Mouse (Mus musculus) CH12.LX (cell line): ENCODE data around the gene Sfxn1. TPM values are rescaled to one million over a fixed set of nuclear protein-coding genes. Genes with fewer than 3 reads are reported as not detected.

Experiments
- DNase-seq: peaks from one replicate; pipeline ENCODE4 v3.0.0-alpha.2; 2013; ENCODE audit errors: extremely low read depth
- H3K27ac ChIP-seq: 2 replicates; pipeline ENCODE4 v1.5.1; 2012; ENCODE audit warnings: low read depth, mild to moderate bottlenecking, control low read depth, moderate library complexity; ENCODE audit not compliant: insufficient read depth
- H3K27me3 ChIP-seq: replicated peaks from 2 replicates; pipeline ENCODE3; 2012; ENCODE audit warnings: inconsistent platforms
- H3K36me3 ChIP-seq, 2 experiments: replicated peaks in 1 of 2; 2 replicates each; pipeline versions ENCODE3 to v1.6.1; 2012; ENCODE audit warnings: inconsistent platforms in 1 of 2, low read length in 1 of 2, mild to moderate bottlenecking in 1 of 2, mixed read lengths in 1 of 2, moderate library complexity in 1 of 2; ENCODE audit not compliant: control insufficient read depth in 1 of 2, insufficient read depth in 1 of 2
- H3K4me1 ChIP-seq, 2 experiments: 2 replicates each; pipeline ENCODE4 v1.6.1; 2012; ENCODE audit warnings: inconsistent platforms in 1 of 2, moderate library complexity in 1 of 2; ENCODE audit not compliant: insufficient read depth in 2 of 2, control insufficient read depth in 1 of 2
- H3K4me2 ChIP-seq: 2 replicates; pipeline ENCODE4 v1.6.1; 2012; ENCODE audit warnings: low read depth, mild to moderate bottlenecking, control low read depth; ENCODE audit not compliant: poor library complexity, insufficient read depth, severe bottlenecking
- H3K4me3 ChIP-seq, 3 experiments: fragments of 150-350 bp in 1 of 3; sonication (generic) in 1 of 3; replicated peaks in 1 of 3; 2 replicates each; pipeline versions ENCODE3 to v1.5.1; 2011 to 2012; ENCODE audit warnings: low read depth in 2 of 3, low read length in 2 of 3, mild to moderate bottlenecking in 2 of 3, moderate library complexity in 2 of 3, control low read depth in 1 of 3, improper control_type of control experiment in 1 of 3, inconsistent platforms in 1 of 3, mixed read lengths in 1 of 3; ENCODE audit not compliant: poor library complexity in 1 of 3
- H3K79me2 ChIP-seq: replicated peaks from 2 replicates; pipeline ENCODE4 v1.6.1; 2012; ENCODE audit warnings: mild to moderate bottlenecking, moderate library complexity; ENCODE audit not compliant: control insufficient read depth, poor library complexity, insufficient read depth, severe bottlenecking; ENCODE audit errors: extremely low read depth
- H3K9ac ChIP-seq: 2 replicates; pipeline ENCODE4 v1.6.1; 2012; ENCODE audit warnings: low read depth, mild to moderate bottlenecking, control low read depth, moderate library complexity; ENCODE audit not compliant: insufficient read depth
- H3K9me3 ChIP-seq: replicated peaks from 2 replicates; pipeline ENCODE3; 2012; ENCODE audit warnings: low read length, inconsistent platforms, mixed read lengths
- ELF1 ChIP-seq: IDR thresholded peaks from 2 replicates; pipeline ENCODE4 v1.6.1; 2014; ENCODE audit warnings: low read depth, mild to moderate bottlenecking, inconsistent platforms, low read length, improper control_type of control experiment
- EP300 ChIP-seq: IDR thresholded peaks from 2 replicates; pipeline ENCODE4 v1.6.1; 2011; ENCODE audit warnings: low read length, improper control_type of control experiment
- GABPA ChIP-seq: IDR thresholded peaks from 2 replicates; pipeline ENCODE4 v1.6.1; 2012; ENCODE audit warnings: low read depth, low read length, improper control_type of control experiment, inconsistent platforms; ENCODE audit not compliant: insufficient replicate concordance
- JUND ChIP-seq: conservative IDR thresholded peaks from 2 replicates; pipeline ENCODE4 v1.6.1; 2011; ENCODE audit warnings: low read depth, low read length, improper control_type of control experiment
- NELFE ChIP-seq: IDR thresholded peaks from 2 replicates; pipeline ENCODE4 v1.6.1; 2011; ENCODE audit warnings: low read depth, low read length, improper control_type of control experiment
- NRF1 ChIP-seq: IDR thresholded peaks from 2 replicates; pipeline ENCODE4 v1.6.1; 2014; ENCODE audit warnings: low read depth, mild to moderate bottlenecking, inconsistent platforms, low read length, improper control_type of control experiment, moderate library complexity
- RAD21 ChIP-seq: IDR thresholded peaks from 2 replicates; pipeline ENCODE4 v1.6.1; 2011; ENCODE audit warnings: low read depth, mild to moderate bottlenecking, low read length, improper control_type of control experiment, moderate library complexity
- RCOR1 ChIP-seq: conservative IDR thresholded peaks from 2 replicates; pipeline ENCODE4 v1.6.1; 2012; ENCODE audit warnings: low read depth, mild to moderate bottlenecking, inconsistent platforms, low read length, improper control_type of control experiment
- dilution Hi-C: fragments of 300-500 bp; cut with MboI; formaldehyde crosslinking; loops from 2 replicates; pipeline ENCODE4 v1.14.3; 2020; ENCODE audit warnings: low sequenced_read_pairs; ENCODE audit not compliant: extremely low pct_unique_long_range_greater_than_20kb, extremely low pct_ligation_motif_present
- in situ Hi-C: fragments of 300-500 bp; cut with MboI; formaldehyde crosslinking; loops from 3 replicates; pipeline ENCODE4 v1.14.3; 2019; ENCODE audit warnings: low sequenced_read_pairs, low pct_ligation_motif_present, low pct_unique_long_range_greater_than_20kb, mixed read lengths
- polyA plus RNA-seq: library from polyadenylated mRNA; unstranded; fragments of >175 nt; gene quantifications from 2 replicates; pipeline ENCODE4 v1.2.1, GENCODE M21; 2012; ENCODE audit warnings: low read depth; ENCODE audit not compliant: insufficient read length
- total RNA-seq, 2 experiments: library from RNA; depleted of rRNA; stranded (reverse); fragments of 300-350 nt in 1 of 2; fragments of >200 nt in 1 of 2; gene quantifications; 2 replicates each; pipeline ENCODE4 v1.2.3; 2012 to 2014

Sfxn1 gene
- total and polyA plus RNA-seq, 3 experiments: 71.7 to 147 (median 98.0) TPM

DNA sequence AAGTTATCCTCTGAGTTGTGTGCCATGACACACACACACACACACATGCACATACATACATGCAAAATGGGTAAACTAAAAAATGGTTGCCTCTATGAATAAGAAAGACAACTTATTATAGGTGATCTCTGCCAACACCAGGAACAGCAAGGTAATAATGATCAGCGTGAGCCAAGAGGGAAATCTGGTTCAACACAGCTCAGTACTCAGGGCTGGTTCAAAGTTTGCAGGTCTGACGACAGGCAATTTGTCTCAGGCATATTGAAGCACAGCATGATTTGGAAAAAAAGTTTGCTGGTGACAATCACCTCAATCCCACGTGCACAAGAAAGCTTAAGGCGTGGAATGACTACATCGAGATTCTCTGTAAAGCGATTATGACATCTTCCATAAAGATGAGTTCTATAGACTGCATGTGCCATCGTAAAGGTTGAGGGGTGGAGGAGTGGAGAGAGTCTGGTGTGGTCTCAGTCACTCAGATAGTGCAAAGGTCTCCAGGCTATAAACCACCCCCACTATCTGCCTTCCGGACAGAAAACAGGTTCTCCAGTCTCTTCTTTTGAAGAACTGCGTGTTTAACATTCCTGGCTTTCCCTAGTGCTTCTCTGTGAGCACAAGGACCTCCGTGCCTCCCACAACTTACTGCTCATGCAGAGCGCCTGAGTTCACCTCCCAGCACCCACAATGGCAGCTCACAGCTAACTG lies 6.0 kb downstream of the Sfxn1 start:
- no peak for TF ChIP-seq RCOR1
- no peak for TF ChIP-seq GABPA
- dilution Hi-C loops (no loop called here), in situ Hi-C loops (no loop called here)
- Histone ChIP-seq H3K27ac (no peak overlapping the region), H3K79me2 (peaks cover 95% of the 10 kb centered on the region), H3K4me1 (peaks cover 17 to 66% of the 10 kb centered on the region in 2 experiments), H3K36me3 (peaks cover 18 to 73% of the 10 kb centered on the region in 2 experiments), H3K9ac (no peak overlapping the region), H3K4me3 (no peak overlapping the region), H3K27me3 (no peaks in the 10 kb centered on the region), H3K4me2 (no peak overlapping the region), H3K9me3 (no peaks in the 10 kb centered on the region)
- no peak for DNase-seq

- peaks cover 17 to 51% of the 10 kb centered on the region in 2 experiments for H3K4me1 ChIP-seq
- H3K4me2 ChIP-seq: peak overlapping the region; percentile 39
- H3K4me3 ChIP-seq: peak overlapping the region in 1 of 3 experiments; percentile 16
- dilution Hi-C loops (no loop called here), in situ Hi-C loops (no loop called here)
- H3K27ac ChIP-seq: no peak overlapping the region
- H3K27me3 ChIP-seq: no peaks in the 10 kb centered on the region
- H3K9me3 ChIP-seq: no peaks in the 10 kb centered on the region
- no peak overlapping the region for H3K9ac ChIP-seq
- TF ChIP-seq RAD21: no peak
- no peak for TF ChIP-seq NRF1
- TF ChIP-seq EP300: no peak
- no peak for TF ChIP-seq GABPA
- no peak for TF ChIP-seq ELF1
- no peak for TF ChIP-seq JUND
- DNase-seq: no peak
- peaks cover 93% of the 10 kb centered on the region for H3K79me2 ChIP-seq
- H3K36me3 ChIP-seq: peaks cover 20 to 87% of the 10 kb centered on the region in 2 experiments
These were observed 8.4 kb downstream of the Sfxn1 start for GRCm38 (mm10) chr13:54079782-54080759.

GRCm38 (mm10) chr13:54080785-54081184 lies 9.1 kb downstream of the Sfxn1 start:
- no peaks in the 10 kb centered on the region for H3K27me3 ChIP-seq
- in situ Hi-C loops (no loop called here), dilution Hi-C loops (no loop called here)
- H3K9me3 ChIP-seq: no peaks in the 10 kb centered on the region
- H3K36me3 ChIP-seq: peaks cover 24 to 88% of the 10 kb centered on the region in 2 experiments
- no peak overlapping the region for H3K4me2 ChIP-seq
- no peak for TF ChIP-seq NELFE
- peaks cover 86% of the 10 kb centered on the region for H3K79me2 ChIP-seq
- no peak overlapping the region for H3K9ac ChIP-seq
- no peak overlapping the region for H3K27ac ChIP-seq
- DNase-seq: no peak
- H3K4me3 ChIP-seq: no peak overlapping the region
- peaks cover 16 to 44% of the 10 kb centered on the region in 2 experiments for H3K4me1 ChIP-seq
